Mouse (Mus musculus): ENCODE measurements at regions not wholly inside any gene's neighbourhood (a gene's known extent, or its start where the extent isn't known, plus 50 kb on each side); places are given as distances from the start of the nearest gene placed in this dataset.
"Not testable (repeated sequence)": the region's sequence is repeated elsewhere in the genome, so short reads cannot be mapped to it uniquely, and the experiment has no call there.

- in situ Hi-C loops (cut with MboI, MseI): no loop called here
These were observed 221.3 kb downstream of the Prdm13 start for GRCm38 (mm10) chr4:21464456-21464855.

- in situ Hi-C loops (cut with MboI, MseI): no loop called here
These were observed 244.5 kb downstream of the Prdm13 start for GRCm38 (mm10) chr4:21441274-21441673.

GRCm38 (mm10) chr4:21436710-21437109, 249.1 kb downstream of the Prdm13 start:
- in situ Hi-C loops (cut with MboI, MseI): no loop called here

DNA sequence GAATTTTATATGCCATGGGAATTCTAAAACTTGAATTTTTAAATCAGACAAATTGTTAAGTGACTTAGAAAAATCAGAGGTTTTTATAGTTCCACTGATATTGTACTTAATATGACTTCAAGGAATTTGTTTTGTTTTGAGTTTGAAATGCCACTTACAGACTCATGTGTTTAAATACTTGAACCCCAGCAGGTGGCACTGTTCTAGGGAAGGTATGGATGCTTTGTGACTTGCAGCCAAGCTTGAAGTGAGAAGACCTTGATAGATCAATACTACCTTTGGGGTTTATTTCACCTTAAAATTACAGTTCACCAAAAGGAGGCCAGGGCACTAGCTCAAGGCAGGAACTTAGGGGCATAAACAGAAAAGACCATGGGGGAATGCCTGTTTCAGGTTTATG, 277.9 kb downstream of the Prdm13 start:
- in situ Hi-C loops (cut with MboI, MseI): no loop called here

GRCm38 (mm10) chr4:21369314-21369713, 316.4 kb downstream of the Prdm13 start:
- in situ Hi-C loops (cut with MboI, MseI): loop anchor here (5.0 kb wide), 1 partner anchor 1247 kb away; no protein-coding TSS in a partner anchor

DNA sequence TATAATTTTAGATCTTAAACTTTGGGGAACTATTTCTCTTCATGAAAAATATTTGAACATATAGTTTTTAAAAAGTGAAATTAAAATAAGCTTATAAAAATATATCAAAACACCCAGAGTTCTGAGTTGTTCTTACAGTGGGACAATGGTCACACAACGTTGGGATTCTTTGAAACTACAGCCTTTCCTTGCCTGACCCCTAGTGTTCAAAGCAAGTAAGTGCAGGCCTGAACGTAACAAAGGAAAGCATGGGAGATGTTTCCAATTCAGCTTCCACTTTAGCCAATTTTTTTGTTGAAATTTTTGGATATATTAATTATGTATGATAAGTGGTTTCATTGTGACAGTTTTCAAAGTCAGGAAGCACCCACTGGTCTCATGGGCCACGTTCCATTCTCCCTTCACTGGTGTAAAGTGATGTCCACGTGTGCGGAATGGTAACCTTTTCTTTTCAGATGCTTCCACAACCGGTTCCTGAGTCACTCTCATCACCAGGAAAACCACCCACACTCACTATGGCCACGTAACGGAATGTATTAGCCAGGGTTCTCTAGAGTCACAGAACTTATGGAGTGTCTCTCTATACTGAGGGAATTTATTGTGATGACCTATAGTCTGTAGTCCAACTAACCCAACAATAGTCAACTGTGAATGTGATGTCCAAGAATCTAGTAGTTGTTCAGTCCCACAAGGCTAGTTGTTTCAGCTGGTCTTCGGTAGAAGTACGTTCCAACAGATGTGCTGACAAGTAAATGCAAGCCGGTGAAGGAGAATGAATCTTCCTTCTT, 317.3 kb downstream of the Prdm13 start:
- in situ Hi-C loops (cut with MboI, MseI): loop anchor here (5.0 kb wide), 1 partner anchor 1246 kb away; no protein-coding TSS in a partner anchor

- in situ Hi-C loops (cut with MboI, MseI): no loop called here
These were observed 364.0 kb downstream of the Prdm13 start for GRCm38 (mm10) chr4:21321769-21322168.

DNA sequence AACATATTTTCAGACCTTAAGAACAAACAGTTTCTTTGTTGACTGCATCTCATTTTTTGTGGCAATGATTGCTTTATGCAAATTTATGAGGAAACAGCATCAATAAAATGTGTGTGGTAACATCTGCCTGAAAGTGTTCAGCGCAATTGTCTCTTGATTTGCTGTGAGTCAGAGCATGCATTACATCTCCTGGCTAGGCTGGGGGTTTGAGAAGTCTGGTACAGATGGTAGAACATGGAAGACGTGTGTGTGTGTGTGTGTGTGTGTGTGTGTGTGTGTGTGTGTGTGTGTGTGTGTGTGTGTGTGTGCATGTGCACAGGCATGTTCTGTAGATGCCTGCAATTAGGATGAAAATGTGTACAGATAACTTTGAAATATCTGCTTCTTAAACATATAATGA, 376.5 kb downstream of the Prdm13 start:
- in situ Hi-C loops (cut with MboI, MseI): not testable (repeated sequence)

- in situ Hi-C loops (cut with MboI, MseI): no loop called here
These were observed 378.2 kb downstream of the Prdm13 start for GRCm38 (mm10) chr4:21307476-21308011.

DNA sequence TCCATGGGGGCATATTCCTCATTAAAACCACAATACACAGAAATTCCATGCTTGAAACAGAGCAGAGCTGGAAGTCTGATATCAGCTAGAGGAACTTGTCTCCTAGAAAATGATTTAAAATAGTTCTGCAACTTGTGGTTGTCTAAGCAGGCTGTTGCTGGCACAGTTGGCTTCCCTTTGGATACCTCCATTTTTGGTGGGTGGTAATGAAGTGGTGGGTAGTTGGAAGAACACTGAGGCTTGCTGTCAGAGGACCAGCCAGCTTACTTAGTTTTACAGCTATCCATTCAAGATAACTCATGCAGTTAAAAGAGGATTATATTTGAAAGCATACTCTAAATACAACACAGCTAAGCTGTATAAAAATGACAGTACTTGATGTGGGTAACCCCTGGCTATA, 385.6 kb downstream of the Prdm13 start:
- in situ Hi-C loops (cut with MboI, MseI): no loop called here

DNA sequence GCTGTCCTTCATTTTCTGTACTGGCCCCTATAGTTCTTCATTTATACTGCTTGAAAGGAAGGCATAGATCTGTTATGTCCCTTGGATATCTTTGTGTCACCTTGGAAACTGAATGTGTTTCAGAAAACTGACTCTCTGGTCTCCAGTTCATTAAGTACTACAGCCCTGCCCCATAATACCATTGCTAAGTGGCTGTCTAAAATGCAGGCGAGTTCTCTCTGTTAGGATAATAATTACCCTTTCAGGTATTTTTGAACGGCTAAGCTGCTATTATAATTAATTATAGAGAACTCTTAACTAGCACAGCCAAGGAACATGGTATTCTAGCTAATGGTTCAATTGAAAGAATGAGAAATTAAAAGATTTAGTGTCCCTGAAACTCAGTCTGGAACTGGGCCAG, 418.5 kb downstream of the Prdm13 start:
- in situ Hi-C loops (cut with MboI, MseI): no loop called here

- in situ Hi-C loops (cut with MboI, MseI): no loop called here
These were observed 418.9 kb downstream of the Prdm13 start for GRCm38 (mm10) chr4:21266886-21267285.

- in situ Hi-C loops (cut with MboI, MseI): no loop called here
These were observed 435.4 kb downstream of the Prdm13 start for GRCm38 (mm10) chr4:21250396-21250795.

DNA sequence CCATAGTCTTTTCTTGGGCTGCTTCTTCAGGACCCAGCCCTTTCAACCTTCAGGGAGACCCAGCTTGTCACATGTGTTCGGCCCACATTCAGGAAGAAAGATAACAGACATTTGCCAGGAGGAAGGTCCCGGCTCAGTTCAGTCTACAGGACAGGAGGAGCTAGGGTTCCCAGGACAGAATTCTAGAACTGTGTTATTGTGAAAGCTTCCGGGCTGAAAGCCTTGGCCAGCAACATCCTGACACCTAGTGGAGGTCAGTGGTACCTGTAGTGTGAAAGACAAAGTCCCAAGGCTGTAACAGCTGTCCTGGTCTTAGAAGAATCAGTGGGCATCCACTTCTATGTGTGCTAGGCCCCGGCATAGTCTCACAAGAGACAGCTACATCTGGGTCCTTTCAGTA, 463.1 kb downstream of the Prdm13 start:
- in situ Hi-C loops (cut with MboI, MseI): no loop called here

GRCm38 (mm10) chr4:21207617-21208016, 478.1 kb downstream of the Prdm13 start:
- in situ Hi-C loops (cut with MboI, MseI): no loop called here

DNA sequence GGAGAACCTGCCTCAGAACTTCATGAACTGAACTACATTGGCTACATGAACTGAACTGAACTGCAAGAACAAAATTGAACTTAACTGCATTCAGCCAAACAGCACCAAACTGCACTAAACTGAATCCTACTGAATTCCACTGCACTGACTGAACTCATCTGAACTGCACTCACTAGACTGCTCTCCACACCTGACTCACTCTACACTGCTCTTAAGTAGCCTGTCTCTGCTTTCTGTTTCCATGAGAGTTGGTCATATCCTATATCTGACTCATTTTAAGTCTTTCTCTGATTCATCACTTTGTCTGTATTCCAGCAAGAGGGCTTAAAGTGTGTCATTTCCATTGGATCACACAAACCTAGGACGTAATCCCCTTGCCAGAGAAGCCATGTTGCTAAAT, 490.1 kb downstream of the Prdm13 start:
- in situ Hi-C loops (cut with MboI, MseI): no loop called here

DNA sequence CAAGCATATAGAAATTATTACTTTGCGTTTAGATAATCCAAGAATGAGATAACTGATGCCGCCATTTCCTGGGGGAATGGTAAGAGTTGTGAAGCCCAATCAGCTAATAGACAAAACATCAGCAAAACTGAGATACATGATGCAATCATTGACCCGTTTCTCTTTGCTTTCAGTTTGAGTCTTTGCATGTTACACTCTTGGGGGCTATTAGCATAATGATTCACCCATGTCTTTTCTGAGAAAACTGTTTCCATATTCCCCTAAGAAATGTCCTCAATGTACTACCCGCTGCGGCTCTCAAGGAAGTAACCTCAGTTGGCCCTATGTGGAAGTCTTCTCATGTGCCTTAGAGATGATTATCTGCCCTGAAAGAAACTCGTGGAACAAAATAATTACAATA, 512.0 kb downstream of the Prdm13 start:
- in situ Hi-C loops (cut with MboI, MseI): no loop called here

DNA sequence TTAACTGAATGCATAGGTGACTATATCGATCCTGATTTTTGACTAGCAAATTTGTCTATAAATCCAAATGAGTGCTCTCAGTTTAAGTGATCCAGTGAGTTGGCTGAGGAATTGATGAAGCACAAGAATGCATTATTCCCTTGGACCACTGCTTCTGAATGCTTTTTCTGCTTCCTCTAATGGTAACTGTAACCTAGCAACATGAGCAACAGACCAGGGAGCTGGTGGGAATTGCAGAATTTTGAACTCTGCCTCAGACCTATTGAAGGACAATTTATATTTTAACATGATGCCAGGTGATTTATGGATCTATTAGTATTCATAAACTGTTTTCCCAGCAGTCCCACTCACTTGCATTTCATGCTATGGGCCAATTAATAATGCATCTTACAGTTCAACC, 512.7 kb downstream of the Prdm13 start:
- in situ Hi-C loops (cut with MboI, MseI): no loop called here

- in situ Hi-C loops (cut with MboI, MseI): no loop called here
These were observed 515.0 kb downstream of the Prdm13 start for GRCm38 (mm10) chr4:21170734-21171133.

DNA sequence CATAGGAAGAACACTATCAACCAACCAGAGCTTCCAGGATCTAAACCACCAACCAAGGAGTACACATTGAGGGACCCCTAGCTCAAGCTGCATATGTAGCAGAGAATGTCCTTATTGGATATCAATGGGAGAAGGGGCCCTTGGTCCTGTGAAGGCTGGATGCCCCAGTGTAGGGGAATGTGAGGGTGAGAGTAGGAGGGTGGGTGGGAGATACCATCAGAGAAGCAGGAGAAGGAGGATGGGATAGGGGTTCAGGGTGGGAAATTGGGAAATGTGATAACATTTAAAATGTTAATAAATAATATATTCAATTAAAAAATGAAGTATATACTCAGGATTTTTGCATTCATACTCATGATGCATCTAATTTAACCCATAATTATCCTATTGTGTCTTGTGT, 523.6 kb downstream of the Prdm13 start:
- in situ Hi-C loops (cut with MboI, MseI): no loop called here

- in situ Hi-C loops (cut with MboI, MseI): no loop called here
These were observed 559.9 kb downstream of the Prdm13 start for GRCm38 (mm10) chr4:21125892-21126291.

- in situ Hi-C loops (cut with MboI, MseI): no loop called here
These were observed 590.0 kb downstream of the Prdm13 start for GRCm38 (mm10) chr4:21095741-21096140.

- in situ Hi-C loops (cut with MboI, MseI): no loop called here
These were observed 615.5 kb downstream of the Prdm13 start for GRCm38 (mm10) chr4:21070198-21070785.
